Mouse (Mus musculus): ENCODE results near the gene Togaram1.

The Togaram1 gene

DNA sequence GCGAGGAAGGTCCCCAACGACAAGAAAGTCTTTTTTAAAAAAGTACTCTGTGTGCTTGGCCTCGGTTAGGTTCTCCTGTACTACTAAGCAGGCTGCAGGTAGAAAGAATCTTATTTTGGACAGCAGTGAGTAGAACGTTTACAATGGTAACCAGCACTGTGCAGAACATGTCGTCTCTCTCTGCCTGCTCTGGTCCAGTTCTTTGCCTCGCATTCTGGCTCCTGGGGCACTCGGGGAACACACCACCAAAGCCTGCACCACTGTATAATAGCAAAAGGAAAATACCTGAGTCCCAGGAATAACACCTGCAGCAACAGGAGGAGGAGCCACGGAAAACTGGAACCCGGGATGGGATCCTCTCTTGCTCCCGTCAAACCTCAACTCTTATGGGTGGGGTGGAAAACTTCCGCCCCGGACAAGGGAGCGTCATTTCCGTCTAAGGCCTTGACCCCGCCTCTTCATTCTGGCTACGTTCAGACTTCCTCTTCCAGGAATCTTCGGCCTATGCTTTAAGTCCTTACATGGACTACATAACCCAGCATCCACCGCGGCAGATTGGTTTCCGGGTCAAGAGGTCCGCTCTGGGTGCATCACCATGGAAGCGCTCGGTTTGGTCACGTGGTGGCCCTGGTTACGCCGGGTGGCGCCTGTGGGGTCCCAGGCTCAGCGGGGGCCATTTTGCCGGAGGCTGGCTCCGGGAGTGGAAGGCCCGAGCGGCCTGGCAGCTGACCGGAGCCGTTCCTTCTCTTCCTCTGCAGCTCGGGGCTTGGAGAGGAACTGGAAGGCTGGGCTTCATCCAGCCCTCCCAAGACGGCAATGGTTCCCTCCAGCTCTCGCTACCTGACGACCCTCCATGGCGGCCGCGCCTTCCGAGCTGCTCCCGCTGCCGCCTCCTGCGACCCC lies at the start of gene Togaram1, which contains the start of gene Klhl28:
Gene Togaram1, plus strand, starts transcription at position 681 of the 903 bp plus-strand sequence.
Gene Klhl28, minus strand, starts transcription at position 411 of the 903 bp plus-strand sequence.
- DNase-seq (ENCODE audit: low read depth, low spot score): peak; percentile 98

DNA sequence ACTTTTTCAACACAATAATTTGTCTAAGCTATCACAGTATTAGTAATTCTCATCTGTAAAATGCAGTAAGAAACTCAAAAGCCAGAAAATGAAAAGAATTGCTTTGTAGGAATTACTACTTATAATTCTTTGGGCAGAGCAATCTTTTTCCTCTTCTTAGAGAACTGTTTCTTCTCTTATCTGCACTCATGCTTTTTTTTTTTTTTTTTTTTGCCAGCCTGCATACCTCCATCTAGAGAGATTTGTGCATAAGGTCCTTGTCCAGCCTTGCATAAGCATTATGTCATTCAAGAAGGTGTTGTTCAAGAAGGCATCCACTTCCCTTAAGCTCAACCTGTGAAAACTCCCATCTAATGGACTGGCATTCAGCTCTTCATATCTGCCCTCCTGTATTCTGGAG lies 48.9 kb upstream of the Togaram1 start:
- DNase-seq (ENCODE audit: low read depth, low spot score): no peak

DNA sequence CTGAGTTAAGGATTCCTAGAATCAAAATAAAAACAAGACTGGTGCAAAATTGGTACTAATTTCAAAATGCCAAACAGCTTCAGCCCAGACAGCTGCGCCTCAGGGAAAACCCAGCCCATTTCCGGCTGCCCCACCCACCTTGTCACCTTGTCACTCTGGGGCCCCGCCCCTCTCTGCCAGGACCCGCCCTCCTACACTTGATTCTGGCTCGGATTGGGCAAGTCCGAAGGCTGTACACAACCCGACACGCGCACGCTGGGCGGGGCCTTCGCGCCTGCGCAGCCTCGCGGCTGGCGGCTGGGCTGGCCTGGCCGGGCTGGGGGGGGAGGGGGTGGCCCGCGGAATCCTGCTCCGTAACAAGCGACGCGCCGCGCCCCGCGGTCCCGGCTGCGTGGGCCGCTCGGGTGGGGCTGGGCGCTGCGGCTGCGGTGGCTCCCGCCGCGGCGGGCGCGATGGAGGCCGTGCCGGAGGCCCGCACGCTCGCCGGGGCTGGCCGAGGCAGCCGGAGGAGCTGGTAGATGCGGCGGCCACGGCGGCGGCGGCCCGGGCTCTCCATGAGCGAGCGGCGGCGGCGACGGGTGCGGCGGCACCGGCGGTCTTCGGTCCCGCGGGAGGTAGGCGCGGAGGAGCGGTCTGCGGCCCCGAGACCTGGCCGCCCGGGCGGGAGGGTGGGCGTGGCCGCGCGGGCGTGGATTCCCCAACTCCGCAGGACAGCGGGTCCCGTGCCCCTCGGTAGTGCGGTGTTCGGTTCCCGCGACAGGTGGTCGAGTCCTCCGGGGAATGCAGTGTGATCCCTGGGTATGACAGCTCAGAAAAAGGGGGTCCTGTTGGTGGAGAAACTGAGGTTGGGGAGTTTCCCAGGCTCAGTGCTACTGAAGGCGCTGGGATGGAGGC lies 47.8 kb upstream of the Togaram1 start, which contains the start of gene Gm527:
Gene Gm527, plus strand, starts transcription at position 329 of the 894 bp plus-strand sequence.
- DNase-seq (ENCODE audit: low read depth, low spot score): peak; percentile 93

DNA sequence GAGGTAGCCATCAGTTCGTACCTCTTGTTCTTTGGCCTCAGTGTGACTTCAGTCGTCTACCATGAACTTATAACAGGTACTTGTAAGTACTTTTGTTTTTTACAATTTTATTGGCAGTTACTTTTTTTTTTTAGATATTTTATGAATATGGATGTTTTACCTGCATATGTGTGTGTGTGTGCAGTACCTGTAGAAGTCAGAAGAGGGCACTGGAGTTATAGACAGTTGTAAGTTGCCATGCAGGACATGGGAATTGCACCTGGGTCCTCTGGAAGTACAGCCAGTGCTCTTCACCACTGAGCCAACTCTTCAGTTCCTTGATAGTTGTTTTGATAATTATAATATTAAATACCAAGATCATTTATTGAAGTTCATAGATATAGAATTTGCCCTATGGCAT lies 28.1 kb upstream of the Togaram1 start:
- no peak for DNase-seq (ENCODE audit: low read depth, low spot score)

DNA sequence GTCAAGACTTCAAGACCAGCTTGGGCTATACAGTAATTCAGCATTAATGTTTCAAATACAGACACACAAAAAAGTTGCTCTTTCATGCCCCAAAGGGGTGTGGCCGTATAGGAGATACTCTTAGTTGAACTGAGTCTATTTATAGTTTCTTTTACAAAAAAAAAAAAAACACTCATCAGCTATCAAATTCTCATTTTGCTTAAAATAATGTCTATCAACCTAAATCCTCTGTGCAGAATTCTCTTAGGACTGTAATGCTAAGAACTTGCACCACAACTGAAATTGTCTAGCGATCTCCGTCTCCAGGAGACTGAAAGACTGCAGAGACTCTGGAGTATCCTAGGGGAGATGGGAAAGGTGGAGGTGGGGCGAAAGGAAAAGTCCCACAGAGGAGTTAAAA lies 1.0 kb upstream of the Togaram1 start:
- DNase-seq (ENCODE audit: low read depth, low spot score): no peak

DNA sequence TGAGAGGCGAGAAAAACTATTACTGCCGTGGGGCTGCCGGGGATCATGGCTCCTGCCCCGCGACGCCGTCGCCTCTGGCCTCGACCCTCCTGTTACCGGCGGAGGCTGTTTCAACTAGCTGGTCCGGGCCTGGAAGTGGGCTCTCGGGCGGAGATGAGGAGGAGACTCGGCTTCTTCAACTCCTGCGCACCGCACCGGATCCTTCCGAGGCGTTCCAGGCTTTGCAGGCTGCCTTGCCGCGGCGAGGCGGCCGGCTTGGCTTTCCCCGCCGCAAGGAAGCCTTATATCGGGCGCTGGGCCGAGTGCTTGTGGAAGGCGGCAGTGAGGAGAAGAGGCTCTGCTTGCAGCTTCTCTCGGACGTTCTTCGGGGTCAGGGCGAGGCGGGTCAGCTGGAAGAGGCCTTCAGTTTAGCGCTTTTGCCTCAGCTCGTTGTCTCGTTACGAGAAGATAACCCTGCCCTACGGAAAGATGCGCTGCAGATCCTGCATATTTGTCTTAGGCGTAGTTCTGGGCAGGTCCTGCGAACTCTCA lies 562 bp downstream of the Togaram1 start:
- peak; percentile 25 for DNase-seq (ENCODE audit: low read depth, low spot score)

DNA sequence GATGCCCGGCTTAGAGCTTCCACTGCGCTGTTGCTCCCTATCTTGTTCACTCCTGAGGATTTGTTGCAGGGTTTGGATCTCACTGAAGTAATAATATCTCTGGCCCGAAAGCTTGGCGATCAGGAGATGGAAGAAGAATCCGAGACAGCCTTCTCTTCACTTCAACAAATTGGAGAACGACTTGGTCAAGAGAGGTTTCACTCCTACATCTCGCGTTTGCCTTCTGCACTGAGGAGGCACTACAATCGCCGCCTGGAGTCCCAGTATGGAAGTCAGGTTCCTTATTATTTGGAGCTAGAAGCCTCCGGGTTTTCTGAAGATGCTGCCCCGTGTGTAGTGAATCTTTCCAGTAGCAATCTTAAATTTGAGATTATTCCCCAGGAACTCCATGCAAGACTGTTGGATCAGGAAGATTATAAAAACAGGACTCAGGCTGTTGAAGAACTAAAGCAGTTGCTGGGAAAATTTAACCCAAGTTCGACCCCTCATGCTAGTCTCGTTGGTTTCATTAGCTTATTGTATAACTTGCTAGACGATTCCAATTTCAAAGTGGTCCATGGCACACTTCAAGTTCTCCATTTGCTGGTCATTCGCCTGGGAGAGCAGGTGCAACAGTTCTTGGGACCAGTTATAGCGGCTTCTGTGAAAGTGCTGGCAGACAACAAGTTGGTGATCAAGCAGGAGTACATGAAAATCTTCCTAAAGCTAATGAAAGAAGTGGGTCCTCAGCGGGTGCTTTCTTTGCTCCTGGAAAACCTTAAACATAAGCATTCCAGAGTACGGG lies 1.2 kb downstream of the Togaram1 start:
- no peak for DNase-seq (ENCODE audit: low read depth, low spot score)

DNA sequence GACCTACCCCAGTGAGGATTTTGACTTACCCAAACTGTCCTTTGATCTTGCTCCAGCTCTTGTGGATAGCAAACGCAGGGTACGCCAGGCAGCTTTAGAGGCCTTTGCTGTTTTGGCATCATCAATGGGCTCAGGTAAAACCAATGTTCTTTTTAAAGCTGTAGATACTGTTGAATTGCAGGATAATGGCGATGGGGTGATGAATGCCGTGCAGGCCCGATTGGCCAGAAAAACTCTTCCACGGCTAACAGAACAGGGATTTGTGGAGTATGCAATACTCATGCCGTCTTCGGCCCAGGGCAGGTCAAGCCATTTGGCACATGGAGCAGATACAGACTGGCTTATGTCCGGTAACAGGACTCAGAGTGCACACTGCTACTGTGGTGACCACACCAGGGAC lies 1.9 kb downstream of the Togaram1 start:
- DNase-seq (ENCODE audit: low read depth, low spot score): no peak

DNA sequence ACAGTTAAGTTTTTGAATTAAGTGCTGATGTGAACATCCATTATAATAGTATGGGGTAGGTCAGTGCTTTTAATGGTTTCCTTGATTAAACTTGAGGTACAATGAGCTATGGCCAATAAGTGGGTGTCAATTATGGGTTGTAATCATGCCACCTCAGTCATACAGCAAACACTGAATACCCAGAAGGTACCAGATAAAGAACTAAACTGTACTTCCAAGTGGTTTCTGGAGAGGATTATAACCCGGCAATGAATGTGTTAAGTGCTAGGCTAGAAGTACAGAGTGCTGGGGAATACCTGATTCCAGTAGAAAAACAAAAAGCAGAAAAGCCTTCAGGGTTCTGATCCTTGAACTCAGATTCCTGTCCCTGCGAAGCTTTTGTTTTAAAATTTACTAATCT lies 2.5 kb downstream of the Togaram1 start:
- no peak for DNase-seq (ENCODE audit: low read depth, low spot score)

DNA sequence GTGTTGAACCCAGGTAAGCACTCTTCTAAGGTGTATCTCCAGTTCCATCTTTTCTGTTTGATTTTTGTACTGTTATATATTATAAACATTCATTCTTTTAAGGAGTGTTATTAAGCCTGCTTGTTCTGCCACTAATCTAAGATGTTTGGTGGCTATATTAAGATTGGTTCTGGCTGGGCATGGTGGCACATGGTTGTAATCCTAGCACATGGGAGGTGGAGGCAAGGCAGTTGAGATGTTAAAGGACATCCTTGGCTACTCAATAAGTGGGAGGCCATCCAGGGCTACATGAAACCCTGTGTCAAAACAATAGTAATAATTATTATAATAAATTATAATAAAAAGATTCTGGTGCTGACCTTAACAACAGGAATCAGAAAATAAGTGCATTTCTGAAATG lies 5.8 kb downstream of the Togaram1 start:
- DNase-seq (ENCODE audit: low read depth, low spot score): no peak

DNA sequence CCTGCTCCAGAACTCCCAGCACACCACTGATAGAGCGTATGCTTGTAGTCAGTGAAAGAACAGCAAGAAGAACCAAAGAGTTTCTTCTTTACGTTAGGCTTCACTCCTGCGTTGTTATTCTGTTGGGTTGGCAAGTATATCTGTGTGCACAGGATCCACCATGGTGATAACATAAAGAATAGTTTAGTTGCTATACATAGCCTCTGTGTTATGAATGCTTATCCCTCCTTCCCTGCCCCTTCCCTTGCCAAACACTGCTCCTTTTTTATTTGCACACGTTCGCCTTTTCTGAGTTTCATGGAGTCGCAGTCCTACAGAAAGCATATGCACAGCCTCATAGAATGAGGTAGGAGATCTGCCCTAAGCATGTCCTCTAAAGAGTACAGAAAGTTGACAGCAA lies 6.5 kb downstream of the Togaram1 start:
- DNase-seq (ENCODE audit: low read depth, low spot score): no peak

DNA sequence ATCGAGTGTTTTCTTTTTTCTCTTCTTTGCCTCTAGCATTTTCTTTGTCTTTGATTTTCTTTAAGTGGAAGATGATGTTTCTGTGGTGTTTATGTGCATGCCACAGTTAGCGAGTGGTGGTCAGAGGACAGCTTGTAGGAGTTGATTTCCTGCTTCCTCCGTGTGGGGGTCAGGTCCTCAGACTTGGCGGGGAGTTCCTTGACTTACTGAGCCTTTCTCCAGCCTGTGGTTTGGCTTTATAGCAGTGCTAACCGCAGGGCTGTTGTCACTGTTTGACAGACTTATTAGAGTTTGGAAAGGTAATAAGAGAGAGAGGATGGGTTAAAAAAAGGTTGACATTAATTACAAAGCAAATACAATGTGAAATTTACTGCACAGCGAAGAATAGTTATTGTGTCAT lies 10.0 kb downstream of the Togaram1 start:
- DNase-seq (ENCODE audit: low read depth, low spot score): no peak

DNA sequence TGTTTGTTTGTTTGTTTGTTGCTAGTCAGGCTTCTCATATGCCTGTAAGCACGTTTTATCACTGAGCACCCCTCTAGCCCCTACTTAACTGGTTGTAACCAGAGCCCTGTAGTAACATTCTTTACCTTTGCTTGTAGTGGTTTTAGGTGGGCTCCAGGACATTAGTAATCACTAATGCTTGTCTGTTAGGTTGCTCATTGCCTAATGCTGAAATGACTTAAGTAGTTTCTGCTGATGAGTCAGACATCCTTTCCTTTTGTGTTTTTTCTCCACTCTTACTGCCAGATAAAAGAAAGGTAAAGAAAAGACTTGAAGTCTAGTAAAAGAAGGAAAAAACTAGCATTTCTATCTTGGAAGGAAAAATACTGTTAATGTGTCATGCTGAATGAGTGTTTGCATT lies 10.6 kb downstream of the Togaram1 start:
- DNase-seq (ENCODE audit: low read depth, low spot score): no peak

DNA sequence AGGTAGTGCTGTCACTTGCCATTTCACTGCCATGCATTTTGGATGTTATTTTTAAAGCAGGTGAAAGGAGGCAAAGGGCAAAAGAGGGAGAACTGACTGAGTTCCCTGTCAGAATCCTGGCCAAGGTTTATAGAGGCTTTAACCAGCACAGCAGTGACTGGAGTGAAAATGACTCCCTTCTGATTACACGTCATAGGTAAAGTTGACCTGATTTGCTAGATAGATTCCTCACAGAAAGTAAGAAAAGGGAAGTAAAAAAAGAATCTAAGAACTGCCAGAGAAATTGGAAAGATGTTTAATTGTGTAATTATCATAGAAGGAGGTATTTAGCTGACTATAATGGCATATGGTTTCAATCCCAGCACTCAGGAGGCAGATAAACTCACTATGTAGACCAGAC lies 11.9 kb downstream of the Togaram1 start:
- DNase-seq (ENCODE audit: low read depth, low spot score): no peak

DNA sequence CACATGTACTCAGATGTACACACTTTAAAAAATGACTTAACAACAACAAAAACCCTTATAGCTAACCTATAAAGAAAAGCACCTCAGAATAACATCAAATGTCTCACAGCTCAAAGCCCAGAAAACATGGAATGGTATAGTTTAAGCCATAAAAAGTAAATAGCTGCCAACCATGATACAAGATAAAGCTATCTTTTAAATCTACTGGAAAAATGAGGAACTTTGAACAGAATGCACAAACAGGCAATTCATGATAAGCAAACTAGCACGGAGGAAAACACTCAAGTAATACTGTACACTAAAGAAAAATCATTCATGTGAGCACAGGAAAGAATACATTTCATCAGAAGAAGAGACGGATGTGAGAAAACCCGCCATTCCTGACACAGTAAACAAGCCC lies 42.1 kb downstream of the Togaram1 start:
- no peak for DNase-seq (ENCODE audit: low read depth, low spot score)

DNA sequence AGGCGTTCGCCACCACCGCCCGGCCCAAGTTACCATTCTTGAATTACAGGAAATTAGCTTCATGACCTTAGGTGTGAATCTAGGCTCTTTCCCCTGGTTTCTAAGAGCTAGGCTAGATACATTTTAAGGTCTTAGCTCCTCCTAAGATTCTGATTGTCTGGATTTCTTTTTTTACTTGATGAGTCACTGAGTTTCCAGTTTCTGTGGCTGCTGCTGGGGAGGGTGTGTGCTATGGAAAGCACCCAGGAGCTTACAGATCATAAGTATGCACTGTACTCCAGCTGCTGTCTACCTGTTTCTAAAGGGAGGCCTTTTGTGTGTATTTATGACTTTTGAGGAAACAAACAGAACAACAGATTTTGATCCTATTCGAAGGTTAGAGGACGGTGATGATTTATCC lies 57.2 kb downstream of the Togaram1 start:
- no peak for DNase-seq (ENCODE audit: low read depth, low spot score)

DNA sequence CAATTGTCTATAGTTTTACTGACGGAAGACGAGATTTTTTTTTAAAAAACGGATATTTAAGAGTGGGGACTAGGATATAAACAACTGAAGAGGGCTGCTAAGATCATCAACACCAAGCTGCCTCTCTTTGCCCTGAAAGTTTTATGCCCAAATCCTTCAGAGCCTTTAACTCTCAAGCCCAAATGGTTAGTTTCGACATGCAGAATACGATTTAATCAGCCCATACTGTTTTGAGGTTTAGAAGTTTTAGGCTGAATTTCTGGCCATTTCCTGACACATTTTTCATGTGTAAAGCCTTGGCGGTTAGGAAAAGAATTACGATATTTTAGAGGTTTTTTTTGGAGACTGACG lies 70.2 kb downstream of the Togaram1 start:
- no peak for DNase-seq (ENCODE audit: low read depth, low spot score)

DNA sequence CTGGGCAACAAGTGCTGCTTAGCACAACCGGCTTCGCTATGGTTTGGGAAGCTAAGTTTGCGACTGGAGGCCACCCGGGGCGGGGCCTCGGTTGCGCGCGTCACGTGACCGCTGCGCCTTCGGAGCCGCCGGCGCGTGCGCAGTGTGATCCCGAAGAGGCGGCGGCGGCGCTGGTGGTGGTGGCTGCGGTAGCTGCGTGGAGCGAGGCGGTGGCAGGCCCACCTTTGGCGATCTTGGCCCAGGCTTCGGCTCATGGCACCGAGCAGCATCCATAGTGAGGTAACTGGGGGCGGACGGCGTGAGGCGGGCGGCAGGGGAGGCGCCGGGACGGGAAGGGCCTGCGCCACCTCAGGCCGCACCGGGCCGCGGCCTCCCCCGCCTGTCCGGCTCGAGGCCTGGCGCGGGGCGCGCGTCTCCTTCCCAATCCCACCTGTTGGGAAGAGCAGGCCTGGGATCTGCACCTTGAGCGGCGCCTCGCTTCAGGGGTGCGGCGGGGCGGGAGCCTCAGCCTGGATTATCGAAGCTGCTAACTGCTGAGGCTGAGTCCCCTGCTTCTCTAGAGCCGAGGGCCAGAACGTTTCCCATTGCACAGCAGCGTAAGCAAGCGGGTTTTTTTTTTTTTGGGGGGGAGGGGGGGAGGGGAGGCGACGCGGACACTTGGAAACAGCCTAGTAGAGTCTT lies 70.7 kb downstream of the Togaram1 start, which contains the start of gene Prpf39:
Gene Prpf39, plus strand, starts transcription at position 144 of the 681 bp plus-strand sequence.
- DNase-seq (ENCODE audit: low read depth, low spot score): peak; percentile 87

DNA sequence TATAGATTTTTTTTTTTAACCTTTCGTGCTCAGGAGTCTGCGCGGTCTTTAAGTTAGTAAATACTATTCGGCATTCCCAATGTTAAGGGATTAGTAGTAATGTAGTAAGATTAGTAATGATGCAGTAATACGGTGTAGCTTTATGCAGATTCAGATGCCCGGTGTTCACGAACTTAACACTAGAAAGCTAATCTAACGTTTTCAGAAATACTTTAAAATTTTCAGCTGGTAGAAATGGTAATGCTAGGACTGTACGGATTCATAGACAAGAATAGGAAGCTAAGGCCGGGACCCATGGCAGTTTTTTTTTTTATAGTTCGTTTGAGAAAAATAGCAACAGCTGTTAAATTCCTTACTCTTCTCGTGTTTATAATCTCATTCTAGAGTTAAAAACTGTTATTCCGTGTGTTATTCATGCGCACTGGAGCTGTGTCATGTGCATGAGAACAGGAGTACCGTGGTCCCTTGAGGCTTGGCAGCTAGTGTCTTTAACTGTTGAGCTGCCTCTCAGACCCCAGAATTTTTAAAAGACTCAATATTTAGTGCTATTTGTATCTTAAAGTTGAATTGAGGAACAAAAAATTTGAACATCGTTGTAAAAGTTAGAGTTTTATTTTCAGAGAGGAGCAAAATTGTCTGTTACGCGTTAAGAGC lies 71.4 kb downstream of the Togaram1 start:
- no peak for DNase-seq (ENCODE audit: low read depth, low spot score)

DNA sequence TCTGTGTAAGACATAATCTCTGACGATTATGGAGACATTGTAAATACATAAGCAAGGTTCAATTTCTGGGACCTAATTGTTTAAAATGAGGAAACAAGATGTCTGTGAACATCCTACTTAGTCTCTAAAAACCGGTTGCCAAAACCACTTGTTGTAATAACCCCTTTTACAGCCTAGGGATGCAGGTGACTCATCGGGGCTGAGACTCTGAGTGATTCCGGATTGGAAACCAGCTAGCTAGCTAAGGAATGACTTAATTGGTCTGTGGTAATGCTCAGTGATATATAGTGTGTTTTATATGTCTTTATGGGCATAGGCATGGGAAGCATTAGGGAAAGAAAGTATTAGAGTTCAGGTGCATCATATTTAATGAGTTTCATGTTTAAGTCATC lies 71.9 kb downstream of the Togaram1 start:
- DNase-seq (ENCODE audit: low read depth, low spot score): peak; percentile 9
